Mouse (Mus musculus): ENCODE measurements at regions not wholly inside any gene's neighbourhood (a gene's known extent, or its start where the extent isn't known, plus 50 kb on each side); places are given as distances from the start of the nearest gene placed in this dataset.
"Not testable (repeated sequence)": the region's sequence is repeated elsewhere in the genome, so short reads cannot be mapped to it uniquely, and the experiment has no call there.

- TF ChIP-seq USF1 (IDR thresholded peaks at IDR 0.05; ENCODE audit: low read depth); CTCF (IDR thresholded peaks at IDR 0.05; ENCODE audit: control insufficient read depth, insufficient read depth, insufficient read length); CEBPB (IDR thresholded peaks at IDR 0.05; ENCODE audit: low read depth): not testable (repeated sequence)
These were observed 119.4 kb downstream of the Galc start for GRCm38 (mm10) chr12:98139906-98140305.
